Mouse (Mus musculus): ENCODE measurements at regions not wholly inside any gene's neighbourhood (a gene's known extent, or its start where the extent isn't known, plus 50 kb on each side); places are given as distances from the start of the nearest gene placed in this dataset.
"Not testable (repeated sequence)": the region's sequence is repeated elsewhere in the genome, so short reads cannot be mapped to it uniquely, and the experiment has no call there.

DNA sequence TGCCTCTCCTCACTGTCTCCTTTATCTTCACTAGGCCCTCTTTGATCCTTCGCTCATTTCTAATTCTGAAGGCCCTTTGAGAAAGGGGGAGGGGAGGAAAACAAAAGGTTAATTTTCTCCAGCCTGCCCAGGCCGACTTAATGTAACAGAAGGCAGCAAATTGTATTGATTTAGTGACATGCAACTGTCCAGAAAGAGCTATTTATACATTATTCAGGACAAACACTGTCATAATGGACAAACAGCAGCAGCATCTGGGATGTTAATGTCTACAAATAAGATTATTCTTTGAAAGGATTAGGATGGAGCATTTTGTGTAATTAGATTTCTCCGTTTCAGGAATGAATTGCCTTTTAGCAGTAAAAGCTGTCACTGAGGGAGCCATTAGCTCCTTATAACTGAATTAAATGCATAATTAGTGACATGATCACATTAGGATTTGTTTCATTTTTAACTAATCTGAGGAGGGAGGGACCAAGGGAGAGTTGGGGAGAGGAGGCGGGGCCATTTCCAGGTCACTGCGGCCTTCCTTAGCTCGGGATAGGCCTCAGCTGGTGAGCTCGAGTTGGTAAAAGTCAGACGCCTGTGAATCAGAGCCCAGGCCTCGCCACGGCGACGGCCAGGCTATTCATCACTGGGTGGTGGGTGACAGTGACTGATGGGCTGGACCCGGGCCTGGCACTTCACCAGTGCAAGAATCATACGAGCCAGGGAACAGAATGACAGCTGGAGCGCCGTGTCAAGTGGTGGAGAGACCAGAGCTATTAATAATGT lies 167.7 kb downstream of the Nkx6-1 start:
- no peak for DNase-seq

DNA sequence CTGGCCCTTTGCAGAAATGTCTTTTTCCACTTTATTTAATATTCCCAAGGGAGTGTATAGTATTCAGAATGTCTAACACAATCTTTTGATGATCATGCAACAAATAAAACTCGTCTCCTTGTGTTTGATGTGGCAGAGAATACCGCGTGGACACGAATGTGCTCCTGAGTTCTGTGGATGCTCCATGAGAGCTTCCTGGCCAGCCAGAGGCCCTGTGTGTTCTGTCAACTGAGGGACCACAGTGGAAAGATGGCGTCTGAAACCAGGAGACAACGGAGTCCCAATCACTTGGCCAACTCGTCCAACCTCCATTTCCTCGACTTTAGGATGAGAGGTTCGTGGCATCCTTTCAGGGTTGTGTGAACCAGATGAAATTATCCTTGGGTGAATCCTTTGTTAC lies 168.6 kb downstream of the Nkx6-1 start:
- no peak for DNase-seq

DNA sequence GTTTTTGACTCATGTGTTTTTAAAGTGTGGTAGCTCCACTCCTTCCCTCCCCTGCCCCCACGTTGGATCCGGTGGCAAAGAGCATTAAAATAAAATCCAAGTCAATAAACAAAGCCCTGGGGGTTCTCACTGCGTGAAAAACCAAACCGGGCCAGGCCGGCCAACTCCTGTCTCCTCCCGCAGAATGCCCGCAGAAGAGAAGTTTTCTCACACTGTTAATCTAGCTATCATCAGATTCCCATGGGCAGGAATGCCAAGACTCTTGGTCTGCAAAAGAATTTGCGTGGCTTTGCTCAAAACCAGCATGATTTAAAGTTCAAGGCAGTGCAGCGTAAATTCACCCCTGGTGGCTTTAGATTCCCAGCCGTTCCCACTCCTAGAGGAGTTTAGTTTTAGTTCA lies 219.0 kb downstream of the Nkx6-1 start:
- DNase-seq = no peak

DNA sequence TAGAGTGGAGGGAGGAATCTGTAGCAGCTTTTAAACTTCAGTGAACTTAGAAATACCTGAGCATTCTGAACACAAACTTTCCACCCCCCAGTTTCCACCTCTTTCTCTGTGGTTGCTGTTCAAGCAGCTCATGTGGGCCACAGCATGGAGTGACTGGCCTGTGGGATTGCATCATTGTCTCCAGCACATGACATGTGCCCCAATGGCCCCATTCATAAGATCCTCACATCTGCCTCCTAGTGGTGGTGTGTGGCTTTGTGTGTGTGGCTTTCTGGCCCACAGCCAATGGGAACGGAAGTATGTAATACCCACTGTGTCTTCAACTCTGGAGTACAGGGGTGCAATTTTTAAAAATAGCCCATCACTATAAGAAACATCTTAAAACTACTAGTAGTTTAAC lies 223.0 kb downstream of the Nkx6-1 start:
- DNase-seq = no peak

DNA sequence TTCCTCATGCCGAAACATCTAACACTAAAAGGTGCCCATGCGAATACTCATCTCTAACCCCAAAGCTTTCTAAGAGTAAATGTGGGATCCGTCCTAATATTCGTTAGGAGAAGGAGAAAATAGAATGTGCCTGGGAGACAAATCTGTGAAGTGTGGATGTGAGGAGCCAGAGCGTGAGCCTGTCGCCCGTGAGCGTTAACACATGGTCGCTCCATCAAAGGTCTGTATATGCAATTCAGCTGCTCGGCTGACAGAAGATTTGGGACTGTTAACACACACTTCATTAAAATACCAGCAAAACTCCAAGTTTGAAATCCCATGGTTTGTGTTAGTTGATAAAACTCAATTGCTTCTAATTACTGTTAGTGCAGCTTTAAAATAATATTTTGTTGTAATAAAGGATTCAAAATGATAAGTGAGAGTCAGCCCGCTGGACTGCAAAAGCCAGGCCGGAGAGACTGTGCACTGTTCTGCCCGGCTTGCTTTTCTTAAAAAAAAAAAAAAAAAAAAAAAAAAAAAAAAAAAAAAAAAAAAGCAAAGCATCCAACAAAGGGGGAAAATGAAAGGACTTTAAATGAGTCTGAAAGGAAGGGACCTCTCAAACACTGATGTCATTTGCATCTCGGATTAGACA lies 227.0 kb downstream of the Nkx6-1 start:
- no peak for DNase-seq

DNA sequence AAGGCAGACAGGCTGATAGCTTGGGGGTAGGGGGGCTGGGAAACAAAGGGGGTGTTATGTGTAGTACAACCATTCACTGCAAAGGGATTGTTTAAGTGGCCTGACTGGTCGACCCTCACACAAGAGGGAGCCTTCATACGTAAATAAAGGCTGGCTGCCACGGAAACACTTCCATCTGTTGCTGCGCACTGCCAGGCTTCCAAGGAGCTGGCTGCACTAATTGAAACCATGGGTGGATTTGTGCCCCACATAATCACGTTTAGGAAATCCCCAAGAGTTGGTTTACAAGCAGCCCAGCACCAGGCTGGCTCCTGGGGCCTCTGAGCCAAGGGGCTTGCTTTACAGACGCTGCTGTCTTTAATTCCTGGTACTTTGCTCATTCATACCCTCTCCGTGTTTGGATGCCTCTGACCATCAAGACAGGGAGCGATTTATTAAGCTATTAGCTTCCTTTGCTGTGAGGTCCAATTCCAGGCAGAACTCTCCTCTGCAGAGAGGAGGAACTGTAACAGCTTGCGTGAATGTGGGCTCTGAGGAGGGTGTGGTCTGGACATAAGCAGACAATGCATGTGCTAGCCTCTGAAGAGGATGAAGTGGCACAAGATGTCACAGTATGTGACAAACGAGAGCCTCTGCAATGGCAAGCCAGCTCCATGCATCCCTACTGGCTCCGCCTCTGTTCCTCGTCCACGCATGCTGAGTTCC lies 238.6 kb downstream of the Nkx6-1 start:
- no peak for DNase-seq

DNA sequence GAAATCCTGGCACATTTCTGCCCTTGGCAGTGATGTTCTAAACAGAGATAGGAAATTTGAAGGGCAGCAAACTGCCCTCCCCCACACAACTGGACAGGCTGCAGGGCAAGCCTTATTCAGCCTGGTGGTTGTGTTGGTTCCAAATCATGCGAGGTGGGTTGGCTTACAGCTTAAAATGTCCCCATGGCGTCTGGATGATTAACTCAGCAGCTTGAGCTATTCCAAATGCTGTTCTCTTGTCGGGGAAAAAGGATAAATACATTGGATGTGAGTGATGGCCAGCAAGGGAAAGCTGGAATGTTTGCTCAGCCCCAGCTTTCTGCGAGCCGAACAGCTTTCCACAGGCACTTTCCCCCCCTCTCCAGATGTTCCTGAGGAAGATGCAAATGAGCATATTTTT lies 280.5 kb downstream of the Nkx6-1 start:
- DNase-seq = peak; percentile 3

DNA sequence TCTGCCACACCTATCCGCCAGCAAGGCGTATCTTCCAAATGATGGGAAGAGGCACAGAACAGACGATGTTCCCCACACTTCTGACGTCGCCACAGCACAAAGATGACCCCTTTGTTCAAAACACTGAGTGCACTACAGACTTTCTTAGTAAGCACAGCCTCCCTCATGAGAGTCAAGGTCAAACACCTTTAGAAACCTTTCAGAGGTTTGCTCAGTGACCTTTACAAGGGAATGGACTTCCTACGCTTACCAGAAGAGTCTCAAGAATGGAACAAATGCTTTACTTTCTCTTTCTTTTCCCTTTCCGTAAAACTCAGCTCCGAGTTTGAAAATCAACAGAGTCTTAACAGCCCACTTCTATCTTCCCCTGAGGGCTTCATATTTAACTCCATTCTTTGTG lies 283.4 kb downstream of the Nkx6-1 start:
- no peak for DNase-seq

DNA sequence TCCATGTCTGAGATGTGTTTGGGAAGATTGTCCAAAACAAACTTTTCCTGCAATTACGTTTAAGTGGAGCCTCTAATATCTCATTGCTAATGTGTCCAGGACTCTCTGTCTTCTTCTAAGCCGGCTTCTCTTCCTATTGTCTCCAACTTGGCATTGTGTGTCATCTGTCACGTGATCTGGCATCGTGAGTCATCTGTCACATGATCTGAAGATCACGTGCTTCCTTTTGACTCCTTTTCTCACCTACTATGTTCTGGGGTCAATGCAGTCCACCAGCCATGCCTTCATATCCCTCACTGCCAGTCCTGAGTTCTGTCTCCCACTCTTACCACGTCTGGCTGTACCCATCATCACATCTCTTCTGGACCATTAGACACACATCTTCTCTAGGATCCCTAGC lies 288.1 kb downstream of the Nkx6-1 start:
- DNase-seq = no peak

DNA sequence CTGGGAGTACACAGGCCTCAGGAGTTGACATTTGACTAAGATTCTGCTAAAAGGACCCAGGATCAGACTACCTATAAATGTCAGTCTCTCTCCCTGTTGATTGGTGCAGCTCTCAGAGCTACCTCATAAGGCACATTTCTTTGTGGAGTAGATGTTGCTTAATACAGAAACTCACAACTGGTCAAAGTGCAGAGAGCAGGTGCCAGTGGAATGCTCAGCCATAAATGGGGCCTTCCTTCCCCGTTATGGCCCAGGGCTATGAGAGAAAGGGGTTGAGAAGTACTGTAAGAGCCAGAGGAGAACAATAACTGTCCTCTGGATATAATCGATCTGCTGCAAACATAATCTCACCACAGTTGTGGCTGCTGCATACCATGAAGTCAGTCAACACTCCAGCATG lies 290.7 kb downstream of the Nkx6-1 start:
- no peak for DNase-seq

DNA sequence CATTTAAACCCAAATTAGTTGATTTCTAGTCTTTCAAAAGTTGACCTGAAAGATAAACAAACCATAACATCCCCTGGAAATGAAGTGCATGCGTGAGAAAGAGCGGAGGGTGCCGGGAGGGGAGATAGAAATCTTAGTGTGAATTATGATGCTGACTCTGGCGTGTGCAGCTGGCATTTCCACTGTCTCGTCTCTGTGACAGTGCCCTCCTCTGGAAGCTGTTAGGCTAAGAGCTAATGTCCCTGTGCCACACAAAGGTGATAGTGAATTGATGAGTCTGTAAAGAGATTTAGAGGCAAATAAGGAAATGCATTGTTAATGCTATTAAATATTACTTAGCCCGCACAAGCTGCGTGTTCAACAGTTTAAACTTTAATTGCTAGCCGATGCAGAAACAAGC lies 292.6 kb downstream of the Nkx6-1 start:
- no peak for DNase-seq

DNA sequence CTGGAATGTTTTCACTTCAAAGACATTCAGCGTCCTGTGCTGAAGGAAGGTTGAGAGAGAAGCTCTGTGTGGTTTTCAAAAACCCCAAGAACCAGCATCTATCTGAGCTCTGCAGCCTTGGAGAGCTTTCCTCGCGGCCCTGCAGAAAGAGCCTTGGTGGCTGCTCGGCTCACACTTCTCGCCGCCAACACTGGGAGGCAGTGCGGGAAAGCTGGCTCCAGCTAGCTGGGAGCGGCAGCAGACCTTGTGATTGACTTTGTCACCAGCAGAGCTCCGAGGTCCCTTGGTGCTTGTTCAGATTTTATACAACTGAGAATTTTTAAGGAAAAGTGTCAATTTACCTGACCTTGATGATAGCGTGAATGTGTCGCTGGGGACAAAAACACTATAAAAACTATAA lies 299.4 kb downstream of the Nkx6-1 start:
- DNase-seq = peak; percentile 8

DNA sequence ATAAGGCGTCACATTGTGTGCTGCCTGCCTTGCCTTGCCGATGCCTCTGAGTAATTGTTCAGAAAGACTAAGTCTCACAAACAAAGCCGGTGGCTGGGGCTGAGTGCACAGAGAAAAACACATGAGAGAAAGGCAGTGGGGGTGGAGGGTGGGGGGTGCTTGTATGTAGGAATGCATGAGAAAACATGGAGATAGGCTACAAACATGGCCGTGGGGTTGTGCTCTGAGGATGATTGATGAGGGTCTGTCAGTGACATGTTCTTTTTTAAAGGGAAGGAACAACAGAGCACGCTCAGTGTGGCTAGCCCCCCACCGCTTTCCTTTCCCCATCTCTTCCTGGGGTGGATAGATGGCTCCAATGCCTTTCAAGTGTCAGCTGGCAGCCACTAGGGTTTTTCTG lies 304.8 kb downstream of the Nkx6-1 start:
- DNase-seq = no peak

DNA sequence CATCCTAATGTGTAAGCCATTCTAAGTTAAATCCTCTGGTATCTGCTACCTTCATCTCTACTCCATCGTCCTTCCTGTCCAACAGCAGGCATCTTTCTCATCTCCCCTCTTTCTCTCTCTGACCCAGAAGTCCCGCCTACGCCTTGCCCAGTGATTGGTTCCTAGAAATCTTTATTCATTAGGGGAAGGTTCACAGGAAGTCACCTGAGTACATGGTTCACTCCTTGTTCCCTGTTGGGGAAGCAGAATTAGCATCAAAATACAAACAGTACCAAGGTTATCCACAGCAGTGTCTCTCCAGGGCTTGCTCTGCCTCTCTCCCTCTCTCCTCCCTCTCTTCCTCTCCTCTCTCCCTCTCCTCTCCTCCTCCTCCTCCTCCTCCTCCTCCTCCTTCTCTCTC lies 319.4 kb downstream of the Nkx6-1 start:
- no peak for DNase-seq

DNA sequence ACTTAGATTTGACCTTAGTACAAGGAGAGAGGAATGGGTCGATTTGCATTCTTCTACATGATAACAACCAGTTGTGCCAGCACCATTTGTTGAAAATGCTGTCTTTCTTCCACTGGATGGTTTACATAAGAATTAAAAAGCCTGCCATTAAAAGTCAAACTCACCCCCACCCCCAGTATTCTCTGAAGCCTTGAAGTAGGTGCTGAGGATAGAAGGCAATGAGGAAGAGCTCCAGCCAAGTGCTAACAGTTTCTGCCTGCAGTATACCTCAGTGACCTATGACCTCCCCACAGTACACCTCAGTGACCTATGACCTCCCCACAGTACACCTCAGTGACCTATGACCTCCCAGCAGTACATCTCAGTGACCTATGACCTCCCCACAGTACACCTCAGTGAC lies 328.4 kb downstream of the Nkx6-1 start:
- DNase-seq = not testable (repeated sequence)

DNA sequence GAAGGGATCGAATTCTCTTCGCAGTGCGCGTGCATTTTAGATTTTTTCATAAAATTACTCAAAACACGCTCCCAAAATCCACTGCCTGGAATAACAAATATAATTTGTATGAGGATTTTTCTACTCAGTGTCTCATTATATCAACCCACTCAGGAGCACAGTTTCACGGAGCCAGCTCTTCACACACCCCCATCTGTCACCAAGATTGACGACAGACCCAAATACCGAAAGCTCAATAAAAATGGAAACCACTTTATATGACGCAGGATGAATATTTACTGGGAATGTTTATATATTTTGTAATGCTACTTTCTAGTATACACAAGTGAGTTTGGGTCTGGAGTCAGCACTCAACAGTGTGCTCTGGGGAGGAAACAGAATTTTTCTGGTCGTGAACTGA lies 333.0 kb downstream of the Nkx6-1 start:
- no peak for DNase-seq

DNA sequence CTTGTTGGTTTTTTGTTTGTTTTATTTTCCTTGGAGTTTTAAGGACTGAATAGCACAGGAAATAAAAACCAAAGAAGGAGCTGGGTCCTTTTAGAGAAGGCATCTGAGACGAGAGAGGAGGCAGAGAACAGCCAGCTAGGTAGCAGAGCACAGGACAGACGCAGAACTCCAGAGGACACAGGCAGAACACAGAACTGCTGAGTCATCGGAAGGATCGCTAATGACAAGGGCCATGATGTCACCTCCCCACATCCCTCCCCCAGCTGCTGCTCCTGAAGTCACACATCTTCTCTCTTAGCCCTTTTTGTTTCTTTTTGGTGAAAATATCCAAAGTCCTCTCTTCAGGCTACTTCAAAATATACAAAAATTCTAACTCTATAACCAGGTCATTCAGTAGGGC lies 338.7 kb downstream of the Nkx6-1 start:
- no peak for DNase-seq

DNA sequence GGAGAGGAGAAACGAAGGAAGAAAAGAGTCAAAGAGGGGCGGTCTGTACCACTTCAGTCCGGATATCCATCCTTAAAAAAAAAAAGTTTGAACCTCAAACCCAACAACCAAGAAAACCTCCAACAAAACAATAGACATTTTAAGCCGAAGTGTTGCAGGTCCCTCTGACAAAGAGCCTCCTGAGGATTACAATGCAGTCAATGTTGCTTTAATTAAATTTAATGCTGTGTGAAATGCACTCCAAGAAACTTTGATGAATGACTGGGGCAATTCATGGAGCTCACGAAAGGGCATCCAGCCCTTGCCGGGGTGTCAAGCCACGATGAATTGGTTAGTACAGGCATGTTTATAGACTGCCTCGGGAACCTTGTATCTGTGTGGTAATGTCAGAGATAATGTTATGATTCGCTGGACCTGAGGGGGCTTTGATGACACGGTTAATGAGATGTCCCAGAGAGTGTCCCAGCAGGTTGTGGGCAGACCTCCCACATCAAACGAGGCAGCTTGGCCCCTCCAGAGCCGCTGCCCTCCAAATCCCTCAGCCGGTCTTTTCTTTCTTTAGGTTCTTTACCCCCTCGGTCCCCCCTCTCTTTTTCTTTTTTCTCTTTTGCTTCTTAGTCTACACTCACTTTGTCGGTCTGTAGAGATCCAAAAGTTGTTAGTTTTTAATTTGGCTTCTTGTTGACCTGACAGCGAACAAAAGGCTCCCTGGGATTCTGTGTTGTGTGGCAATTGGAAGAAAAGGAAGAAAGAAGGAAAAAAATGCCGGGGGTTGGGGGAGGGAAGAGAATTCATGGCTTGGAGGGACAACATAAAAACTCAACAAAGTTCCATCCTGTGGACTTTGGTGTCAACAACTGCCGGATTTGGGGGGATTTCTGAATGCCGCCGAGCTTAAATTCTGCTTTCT lies 341.5 kb downstream of the Nkx6-1 start:
- no peak for DNase-seq

DNA sequence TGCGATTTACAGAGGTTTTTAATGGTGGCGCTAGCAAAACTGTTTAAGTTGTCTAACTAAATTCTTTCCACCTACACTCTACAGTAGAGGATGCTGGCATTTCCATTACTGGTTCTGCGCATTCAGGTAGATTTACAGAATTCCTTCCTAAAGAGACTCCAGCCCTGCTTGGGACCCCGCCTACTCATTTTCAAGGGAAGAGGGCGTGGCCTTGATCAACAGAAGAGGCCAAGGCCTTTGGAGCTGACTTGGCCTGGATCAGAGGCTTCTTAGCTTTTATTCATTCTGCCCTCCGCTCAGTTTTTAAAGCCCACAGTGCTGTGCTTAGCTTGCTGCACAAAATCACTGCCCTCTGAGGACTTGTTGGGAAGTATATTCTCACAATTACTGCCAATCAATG lies 364.8 kb downstream of the Nkx6-1 start:
- DNase-seq = no peak

DNA sequence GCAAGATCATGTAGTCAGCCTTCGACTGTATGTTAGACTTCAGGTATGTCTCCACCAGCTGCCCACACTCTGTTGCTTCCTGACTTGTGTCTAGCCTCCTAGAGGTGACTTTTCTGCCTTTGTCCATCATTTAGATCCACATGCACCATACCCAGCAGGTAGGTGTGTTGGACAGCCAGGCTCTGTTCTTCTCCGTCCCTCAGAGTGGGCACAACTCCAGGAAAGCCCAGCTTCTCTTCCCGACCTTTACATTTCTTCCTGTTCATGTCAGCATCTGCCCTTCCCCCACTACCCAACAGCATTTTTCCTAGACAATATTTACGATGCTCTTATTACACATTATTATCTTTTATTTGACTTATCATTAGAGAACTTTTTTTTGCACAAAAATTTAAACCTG lies 366.4 kb downstream of the Nkx6-1 start:
- DNase-seq = peak; percentile 10

DNA sequence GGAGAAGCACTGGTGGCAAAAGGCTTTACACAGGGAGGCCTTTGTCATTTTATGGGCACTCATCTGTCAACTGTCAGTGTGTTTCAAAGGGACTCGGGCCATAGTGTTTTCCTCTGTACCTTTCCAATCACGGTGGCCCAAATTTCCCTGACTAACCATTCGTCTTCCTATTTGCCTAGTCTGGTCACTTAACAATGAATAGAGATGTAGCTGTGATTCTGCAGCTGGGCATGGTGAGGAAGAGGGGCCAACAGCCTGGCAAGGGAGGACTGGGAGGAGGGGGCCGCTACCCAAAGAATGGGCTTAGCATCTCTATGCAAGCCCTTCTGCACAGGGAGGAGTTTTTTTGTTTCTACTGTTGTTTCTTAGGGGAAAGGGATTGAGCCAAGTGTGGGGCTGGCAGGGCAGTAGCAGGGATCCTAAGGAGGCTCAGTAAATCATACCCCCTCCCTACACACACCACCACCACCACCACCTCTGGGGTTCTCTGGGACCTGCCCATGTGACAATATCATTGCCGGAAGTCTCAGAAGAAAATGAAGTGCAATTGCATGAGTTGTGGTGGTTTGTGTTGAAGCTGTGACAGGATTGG lies 367.2 kb downstream of the Nkx6-1 start:
- DNase-seq = no peak

DNA sequence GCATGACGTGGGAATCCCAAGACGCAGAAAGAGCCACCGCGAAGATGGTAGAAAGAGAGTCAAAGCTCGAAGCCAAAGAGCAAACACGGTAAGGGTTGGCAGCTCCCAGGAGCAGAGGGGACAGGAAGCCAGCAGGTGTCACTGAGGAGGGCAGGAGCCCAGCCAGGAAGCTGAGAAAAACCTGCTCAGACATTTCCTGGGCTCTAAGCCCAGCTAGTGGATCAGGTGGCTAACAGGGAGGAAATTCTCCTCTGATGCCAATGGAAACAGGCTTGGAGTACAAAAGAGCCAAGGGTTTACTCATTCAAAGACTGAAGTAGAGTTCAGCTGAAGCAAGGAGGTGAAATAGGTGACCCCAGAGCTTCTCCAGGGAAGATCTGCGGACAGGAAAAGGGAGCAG lies 368.9 kb downstream of the Nkx6-1 start:
- DNase-seq = peak; percentile 84

DNA sequence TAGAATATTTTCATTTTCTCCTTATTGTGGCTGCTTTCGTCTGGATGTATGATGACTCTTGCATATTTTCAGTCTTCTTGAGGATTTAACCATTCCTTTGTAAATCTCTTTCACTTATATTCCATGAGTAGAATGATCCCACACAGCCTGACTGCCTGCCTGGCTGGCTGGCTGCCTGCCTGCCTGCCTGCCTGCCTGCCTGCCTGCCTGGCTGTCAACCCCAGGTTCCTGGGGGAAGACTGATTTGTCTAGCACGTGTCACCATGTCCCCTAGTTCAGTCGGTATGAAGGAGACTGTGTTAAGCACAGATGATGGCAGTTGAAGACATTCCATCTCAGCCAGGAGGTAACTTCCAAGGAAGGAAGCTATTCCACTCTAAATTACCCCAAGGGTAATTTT lies 370.8 kb downstream of the Nkx6-1 start:
- DNase-seq = no peak
